Mouse (Mus musculus): Measurements from ENCODE around the gene Mfsd5. TPM values are rescaled to one million over a fixed set of nuclear protein-coding genes. Genes with fewer than 3 reads are reported as not detected.

Mfsd5 gene
- polyA plus RNA-seq, 1 experiment from 2014 or later, result 72.7 TPM

- H3K9ac ChIP-seq (replicated peaks; ENCODE audit: low read depth), result peak overlapping the region; percentile 23; the same call in 1 of the 2 replicates
- H3K4me3 ChIP-seq (ENCODE audit: low read depth, low read length), result no peak overlapping the region
- H3K27ac ChIP-seq (ENCODE audit: low read length), result peak overlapping the region; percentile 82
- ATAC-seq, result peak; percentile 84
- TF ChIP-seq CTCF (IDR thresholded peaks at IDR 0.05), result peak; percentile 24
- no peak for TF ChIP-seq EP300 (IDR thresholded peaks at IDR 0.05)
- peaks cover 9% of the 10 kb centered on the region for H3K4me1 ChIP-seq (ENCODE audit: insufficient read depth, low read depth, low read length)
- H3K36me3 ChIP-seq (ENCODE audit: insufficient read depth, low read length), result peaks cover 21% of the 10 kb centered on the region; the same call in 1 of the 2 replicates
- 18% methylated on average over 19 of the region's 21 CpGs for WGBS
- peak; percentile 79 for DNase-seq (ENCODE audit: low spot score)
- peak overlapping the region; percentile 35 for H3K4me2 ChIP-seq (replicated peaks; ENCODE audit: low read depth, low read length)
- no peaks in the 10 kb centered on the region for H3K27me3 ChIP-seq (replicated peaks; ENCODE audit: insufficient read depth, low read length)
- no peaks in the 10 kb centered on the region for H3K9me3 ChIP-seq (ENCODE audit: low read length)
Observed at GRCm38 (mm10) chr15:102235371-102236027, 43.8 kb upstream of the Mfsd5 start.

GRCm38 (mm10) chr15:102238543-102239259 lies 40.6 kb upstream of the Mfsd5 start:
- WGBS, result 87% methylated on average over 14 of the region's 14 CpGs
- ATAC-seq (no peak), DNase-seq (ENCODE audit: low spot score) (no peak)
- H3K4me2 ChIP-seq (replicated peaks; ENCODE audit: low read depth, low read length), result no peak overlapping the region
- no peak overlapping the region for H3K27ac ChIP-seq (ENCODE audit: low read length)
- no peaks in the 10 kb centered on the region for H3K9me3 ChIP-seq (ENCODE audit: low read length)
- peaks cover 21% of the 10 kb centered on the region; the same call in 1 of the 2 replicates for H3K36me3 ChIP-seq (ENCODE audit: insufficient read depth, low read length)
- no peak overlapping the region for H3K9ac ChIP-seq (replicated peaks; ENCODE audit: low read depth)
- no peak for TF ChIP-seq CTCF (IDR thresholded peaks at IDR 0.05)
- TF ChIP-seq EP300 (IDR thresholded peaks at IDR 0.05), result no peak
- H3K27me3 ChIP-seq (replicated peaks; ENCODE audit: insufficient read depth, low read length), result no peaks in the 10 kb centered on the region
- H3K4me3 ChIP-seq (ENCODE audit: low read depth, low read length), result no peak overlapping the region
- peaks cover 26% of the 10 kb centered on the region for H3K4me1 ChIP-seq (ENCODE audit: insufficient read depth, low read depth, low read length)

- Histone ChIP-seq H3K36me3 (ENCODE audit: insufficient read depth, low read length) (peaks cover 21% of the 10 kb centered on the region; the same call in 1 of the 2 replicates), H3K27me3 (replicated peaks; ENCODE audit: insufficient read depth, low read length) (no peaks in the 10 kb centered on the region), H3K4me1 (ENCODE audit: insufficient read depth, low read depth, low read length) (peaks cover 29% of the 10 kb centered on the region), H3K9ac (replicated peaks; ENCODE audit: low read depth) (no peak overlapping the region), H3K4me3 (ENCODE audit: low read depth, low read length) (no peak overlapping the region), H3K4me2 (replicated peaks; ENCODE audit: low read depth, low read length) (no peak overlapping the region), H3K9me3 (ENCODE audit: low read length) (no peaks in the 10 kb centered on the region), H3K27ac (ENCODE audit: low read length) (0 out of 2 replicates have a peak overlapping the region, but pooled peaks have one; percentile 14)
- ATAC-seq, result peak; percentile 25
- TF ChIP-seq EP300 (IDR thresholded peaks at IDR 0.05) (no peak; the same call in 1 of the 2 replicates), CTCF (IDR thresholded peaks at IDR 0.05) (peak; percentile 91)
- 14% methylated on average over 9 of the region's 9 CpGs for WGBS
- DNase-seq (ENCODE audit: low spot score), result peak; percentile 82
Observed at GRCm38 (mm10) chr15:102239260-102239590, 40.0 kb upstream of the Mfsd5 start.

GRCm38 (mm10) chr15:102239851-102240250 lies 39.4 kb upstream of the Mfsd5 start:
- no peaks in the 10 kb centered on the region for H3K9me3 ChIP-seq (ENCODE audit: low read length)
- no peak overlapping the region for H3K4me2 ChIP-seq (replicated peaks; ENCODE audit: low read depth, low read length)
- 0 out of 2 replicates have a peak overlapping the region, but pooled peaks have one; percentile 14 for H3K27ac ChIP-seq (ENCODE audit: low read length)
- ATAC-seq (no peak), DNase-seq (ENCODE audit: low spot score) (no peak)
- peaks cover 32% of the 10 kb centered on the region for H3K4me1 ChIP-seq (ENCODE audit: insufficient read depth, low read depth, low read length)
- WGBS, result 73% methylated on average over 11 of the region's 11 CpGs
- H3K27me3 ChIP-seq (replicated peaks; ENCODE audit: insufficient read depth, low read length), result no peaks in the 10 kb centered on the region
- TF ChIP-seq CTCF (IDR thresholded peaks at IDR 0.05), result no peak
- no peak for TF ChIP-seq EP300 (IDR thresholded peaks at IDR 0.05)
- H3K4me3 ChIP-seq (ENCODE audit: low read depth, low read length), result no peak overlapping the region
- H3K9ac ChIP-seq (replicated peaks; ENCODE audit: low read depth), result no peak overlapping the region
- peaks cover 21% of the 10 kb centered on the region; the same call in 1 of the 2 replicates for H3K36me3 ChIP-seq (ENCODE audit: insufficient read depth, low read length)

GRCm38 (mm10) chr15:102240607-102241006 lies 38.6 kb upstream of the Mfsd5 start:
- 52% methylated on average over 4 of the region's 4 CpGs for WGBS
- Histone ChIP-seq H3K27me3 (replicated peaks; ENCODE audit: insufficient read depth, low read length) (no peaks in the 10 kb centered on the region), H3K4me1 (ENCODE audit: insufficient read depth, low read depth, low read length) (peaks cover 33% of the 10 kb centered on the region), H3K9ac (replicated peaks; ENCODE audit: low read depth) (no peak overlapping the region), H3K9me3 (ENCODE audit: low read length) (no peaks in the 10 kb centered on the region), H3K4me2 (replicated peaks; ENCODE audit: low read depth, low read length) (no peak overlapping the region), H3K27ac (ENCODE audit: low read length) (peak overlapping the region; percentile 27; the same call in 1 of the 2 replicates), H3K4me3 (ENCODE audit: low read depth, low read length) (no peak overlapping the region), H3K36me3 (ENCODE audit: insufficient read depth, low read length) (peaks cover 21% of the 10 kb centered on the region; the same call in 1 of the 2 replicates)
- TF ChIP-seq CTCF (IDR thresholded peaks at IDR 0.05), result no peak
- peak; percentile 91 for TF ChIP-seq EP300 (IDR thresholded peaks at IDR 0.05)
- DNase-seq (ENCODE audit: low spot score), result peak; percentile 67
- peak; percentile 44 for ATAC-seq
